Mouse (Mus musculus) intestine, postnatal 0 days (tissue): Measurements from ENCODE around the gene Rabl6. TPM values are rescaled to one million over a fixed set of nuclear protein-coding genes. Genes with fewer than 3 reads are reported as not detected.
A peak's percentile ranks its signal among the peaks of the same experiment; 100 is the strongest.

Source experiments
- ATAC-seq: fragments of 200-750 bp; cut with Nextera tagmentation; 2 replicates; pipeline ENCODE4 v1.8.0; 2017; ENCODE audit warnings: mild to moderate bottlenecking, moderate TSS enrichment, moderate library complexity
- H3K27ac ChIP-seq: fragments of 300-500 bp; sonication (generic); 2 replicates; pipeline ENCODE4 v1.5.1; 2014; ENCODE audit warnings: mild to moderate bottlenecking, low read depth, low read length, moderate library complexity
- H3K27me3 ChIP-seq: fragments of 300-500 bp; sonication (generic); replicated peaks from 2 replicates; pipeline ENCODE4 v1.6.1; 2014; ENCODE audit warnings: low read length, mixed read lengths; ENCODE audit not compliant: control insufficient read depth, insufficient read depth
- H3K36me3 ChIP-seq: fragments of 300-500 bp; sonication (generic); 2 replicates; pipeline ENCODE4 v1.6.1; 2014; ENCODE audit warnings: mild to moderate bottlenecking, moderate library complexity; ENCODE audit not compliant: control insufficient read depth, insufficient read depth
- H3K4me1 ChIP-seq: fragments of 300-500 bp; sonication (generic); replicated peaks from 2 replicates; pipeline ENCODE4 v1.6.1; 2014; ENCODE audit warnings: antibody characterized with exemption, low read length, mixed read lengths; ENCODE audit not compliant: control insufficient read depth, insufficient read depth
- H3K4me2 ChIP-seq: fragments of 300-500 bp; sonication (generic); replicated peaks from 2 replicates; pipeline ENCODE4 v1.6.1; 2014; ENCODE audit warnings: low read depth, mild to moderate bottlenecking, moderate library complexity
- H3K4me3 ChIP-seq: fragments of 300-500 bp; sonication (generic); 2 replicates; pipeline ENCODE4 v1.5.1; 2014; ENCODE audit warnings: low read depth, low read length
- H3K9ac ChIP-seq: fragments of 300-500 bp; sonication (generic); 2 replicates; pipeline ENCODE4 v1.6.1; 2014; ENCODE audit warnings: mild to moderate bottlenecking, low read depth, low read length
- H3K9me3 ChIP-seq: fragments of 300-500 bp; sonication (generic); 2 replicates; pipeline ENCODE4 v1.6.1; 2016; ENCODE audit warnings: mixed run types; ENCODE audit not compliant: control insufficient read depth
- CTCF ChIP-seq: sonication (generic); IDR thresholded peaks from 2 replicates; pipeline ENCODE4 v1.5.1; 2016; ENCODE audit warnings: low read depth, mild to moderate bottlenecking, control low read depth, antibody characterized with exemption, moderate library complexity
- WGBS: fragments of 180-500 bp; shearing (Covaris S2); extraction: QIAGEN DNeasy Blood & Tissue Kit; methylation state at CpG from one replicate; pipeline ENCODE4 v1.1.7; 2014; 5-methylcytosine and 5-hydroxymethylcytosine counted together
- polyA plus RNA-seq: library from polyadenylated mRNA; unstranded; fragments of >200 nt; fragmentation: Nextera tagmentation; extraction: Ambion mirVana; gene quantifications from 2 replicates; pipeline ENCODE4 v1.2.1, GENCODE M21; 2015

Gene Rabl6
- 26.8 and 26.9 TPM in 2 replicates for polyA plus RNA-seq

- ATAC-seq: peak; percentile 88
- H3K27ac ChIP-seq: peak within 1 kb of the TSS; percentile 87
- H3K4me2 ChIP-seq: peak within 1 kb of the TSS; percentile 90
- no peaks in the 10 kb centered on the region for H3K27me3 ChIP-seq
- no peaks in the 10 kb centered on the region for H3K9me3 ChIP-seq
- peak within 1 kb of the TSS; percentile 96 for H3K9ac ChIP-seq
- H3K4me1 ChIP-seq: peaks cover 10% of the 10 kb centered on the region; the same call in 1 of the 2 replicates
- peaks cover 1% of the 10 kb centered on the region; the same call in 1 of the 2 replicates for H3K36me3 ChIP-seq
- peak within 1 kb of the TSS; percentile 96 for H3K4me3 ChIP-seq
- under 1% methylated on average over 70 of the region's 80 CpGs for WGBS
- no peak for TF ChIP-seq CTCF
Observed at GRCm38 (mm10) chr2:25607761-25608622, at the start of gene Rabl6. Rabl6 (minus strand) TSS chr2:25608521.

DNA sequence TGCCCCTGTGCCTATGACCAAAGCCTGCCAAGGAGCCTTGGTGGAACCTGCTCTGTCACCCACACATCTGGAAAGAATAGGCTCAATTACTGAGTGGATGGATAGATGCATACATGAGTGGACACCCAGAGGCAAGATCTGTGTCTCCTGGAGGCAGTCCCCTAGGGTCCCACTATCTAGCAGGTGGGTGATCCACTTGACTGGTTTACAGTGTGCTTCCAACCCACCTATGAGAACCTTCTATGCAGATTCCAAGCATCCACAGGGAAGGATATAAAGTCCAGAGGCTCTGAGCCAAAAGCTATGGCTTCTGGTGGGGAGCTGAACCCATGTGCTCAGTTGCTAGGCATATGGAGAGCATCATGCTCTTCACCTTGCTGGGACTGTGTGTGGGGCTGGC, 49.3 kb upstream of the Rabl6 start, which contains the start of gene Lcn5:
TSS of gene Lcn5 (plus strand) at position 301 of the 400 bp plus-strand sequence.
- no peak within 1 kb of the TSS for H3K4me3 ChIP-seq
- H3K9ac ChIP-seq: no peak within 1 kb of the TSS
- no peak within 1 kb of the TSS for H3K4me2 ChIP-seq
- H3K36me3 ChIP-seq: no peaks in the 10 kb centered on the region
- H3K4me1 ChIP-seq: no peaks in the 10 kb centered on the region
- no peak within 1 kb of the TSS for H3K27ac ChIP-seq
- no peaks in the 10 kb centered on the region for H3K9me3 ChIP-seq
- TF ChIP-seq CTCF: no peak
- no peak for ATAC-seq
- H3K27me3 ChIP-seq: no peaks in the 10 kb centered on the region

DNA sequence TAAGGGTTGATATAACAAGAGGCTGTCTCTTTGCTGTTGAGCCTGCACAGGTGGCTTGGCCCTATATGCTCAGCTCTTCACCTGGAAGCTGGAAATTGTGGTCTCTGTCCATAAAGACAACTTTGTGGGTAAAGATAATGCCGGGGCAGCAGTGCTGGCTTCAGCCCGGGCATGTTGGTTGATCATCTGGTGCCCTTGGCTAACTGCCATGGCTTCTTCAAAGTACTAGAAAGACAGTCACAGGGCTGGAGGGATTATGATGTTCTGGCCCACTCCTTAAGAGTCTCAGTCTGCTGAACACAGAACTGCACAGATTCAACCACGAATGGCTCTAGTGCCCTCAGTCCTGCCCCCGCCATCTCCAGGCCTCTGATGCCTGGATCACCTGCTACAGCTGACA, 48.9 kb upstream of the Rabl6 start:
- Histone ChIP-seq H3K4me2 (no peak overlapping the region), H3K4me3 (no peak overlapping the region), H3K4me1 (no peaks in the 10 kb centered on the region), H3K27ac (no peak overlapping the region), H3K9ac (no peak overlapping the region), H3K27me3 (no peaks in the 10 kb centered on the region), H3K9me3 (no peaks in the 10 kb centered on the region), H3K36me3 (no peaks in the 10 kb centered on the region)
- no peak for TF ChIP-seq CTCF
- WGBS: 77% methylated on average over 4 of the region's 4 CpGs
- no peak for ATAC-seq

DNA sequence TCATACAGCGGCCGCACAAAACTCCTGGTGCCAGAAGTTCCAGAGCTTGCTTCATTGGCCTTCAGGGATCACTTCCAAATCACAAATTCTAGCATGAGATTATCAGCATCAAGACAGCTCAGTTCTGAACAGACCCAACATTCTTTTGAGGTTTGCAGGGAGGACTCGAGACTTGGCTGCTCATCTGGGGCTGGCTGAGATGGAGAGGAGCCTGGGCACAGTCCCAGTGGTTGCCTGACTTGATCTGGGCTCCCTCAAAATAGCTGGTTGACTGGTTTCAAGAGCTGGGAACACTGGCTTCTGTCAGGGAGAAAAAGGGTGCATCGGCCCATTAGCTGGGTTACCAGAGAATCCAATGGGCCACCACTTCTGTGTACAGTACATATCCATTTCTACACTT, 48.4 kb upstream of the Rabl6 start:
- 75% methylated on average over 4 of the region's 4 CpGs for WGBS
- H3K9me3 ChIP-seq: no peaks in the 10 kb centered on the region
- no peak overlapping the region for H3K27ac ChIP-seq
- no peak for ATAC-seq
- H3K36me3 ChIP-seq: no peaks in the 10 kb centered on the region
- H3K9ac ChIP-seq: no peak overlapping the region
- no peak overlapping the region for H3K4me3 ChIP-seq
- no peak for TF ChIP-seq CTCF
- no peak overlapping the region for H3K4me2 ChIP-seq
- no peaks in the 10 kb centered on the region for H3K4me1 ChIP-seq
- H3K27me3 ChIP-seq: no peaks in the 10 kb centered on the region

DNA sequence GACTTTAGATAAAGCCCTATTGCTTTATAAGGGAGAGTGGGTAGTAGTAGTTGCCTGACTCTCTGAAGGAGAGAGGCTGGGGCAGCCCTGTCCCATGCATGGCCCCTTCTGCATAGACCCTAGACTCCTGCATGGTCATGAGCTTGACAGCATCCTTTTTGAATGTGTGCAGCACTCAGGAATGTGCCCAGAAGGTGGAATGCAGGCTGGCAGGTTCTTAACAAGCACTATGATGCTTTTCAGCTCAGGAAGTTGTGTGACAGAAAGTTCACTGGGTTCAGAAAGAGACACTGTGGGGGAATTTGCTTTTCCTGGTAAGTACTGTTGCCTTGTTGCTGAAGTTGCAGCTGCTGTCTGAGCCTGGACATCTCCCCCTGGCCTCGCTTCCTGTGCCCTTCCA, 46.2 kb upstream of the Rabl6 start:
- Histone ChIP-seq H3K27ac (no peak overlapping the region), H3K4me1 (no peaks in the 10 kb centered on the region), H3K9me3 (no peaks in the 10 kb centered on the region), H3K9ac (no peak overlapping the region), H3K36me3 (no peaks in the 10 kb centered on the region), H3K4me2 (no peak overlapping the region), H3K27me3 (no peaks in the 10 kb centered on the region), H3K4me3 (no peak overlapping the region)
- no peak for TF ChIP-seq CTCF
- 58% methylated on average over 1 of the region's 1 CpGs for WGBS
- ATAC-seq: no peak

GRCm38 (mm10) chr2:25652902-25653301, 44.6 kb upstream of the Rabl6 start, which contains the start of gene Lcn8:
Lcn8 (plus strand) TSS chr2:25653120.
- Histone ChIP-seq H3K36me3 (no peaks in the 10 kb centered on the region), H3K9me3 (no peaks in the 10 kb centered on the region), H3K27ac (no peak within 1 kb of the TSS), H3K4me3 (no peak within 1 kb of the TSS), H3K4me2 (no peak within 1 kb of the TSS), H3K4me1 (no peaks in the 10 kb centered on the region), H3K27me3 (no peaks in the 10 kb centered on the region), H3K9ac (no peak within 1 kb of the TSS)
- 77% methylated on average over 2 of the region's 2 CpGs for WGBS
- TF ChIP-seq CTCF: no peak
- ATAC-seq: no peak
